Mouse (Mus musculus) stomach, embryonic 15.5 days (tissue): ENCODE data around the gene H2-Q6. TPM values are rescaled to one million over a fixed set of nuclear protein-coding genes. Genes with fewer than 3 reads are reported as not detected.

Experiments
- polyA plus RNA-seq: library from polyadenylated mRNA; unstranded; fragments of >200 nt; fragmentation: Nextera tagmentation; extraction: Ambion mirVana; gene quantifications from 2 replicates; pipeline ENCODE4 v1.2.1, GENCODE M21; 2015

Gene H2-Q6
- polyA plus RNA-seq, 1 experiment from 2014 or later: 1.7 TPM

Other genes starting within 250 kb of the H2-Q6 start
- gene Aif1, start 248.8 kb upstream of the H2-Q6 start, polyA plus RNA-seq: 18.7 and 21.9 TPM in 2 replicates
- gene Lst1, start 236.4 kb upstream of the H2-Q6 start, polyA plus RNA-seq: 23.7 and 25.1 TPM in 2 replicates
- gene Ltb, start 230.4 kb upstream of the H2-Q6 start, polyA plus RNA-seq: 3.7 and 5.5 TPM in 2 replicates
- gene Tnf, start 222.8 kb upstream of the H2-Q6 start, polyA plus RNA-seq: 0.18 and 0.28 TPM in 2 replicates
- 0.77 and 0.83 TPM in 2 replicates for gene Lta, start 219.5 kb upstream of the H2-Q6 start, polyA plus RNA-seq
- 0.86 TPM in 1 of 2 replicates, not detected in the other for gene Gm16181, start 204.0 kb upstream of the H2-Q6 start, polyA plus RNA-seq
- 5.1 and 5.9 TPM in 2 replicates for gene Atp6v1g2, start 191.2 kb upstream of the H2-Q6 start, polyA plus RNA-seq
- 12.5 and 14.1 TPM in 2 replicates for gene Nfkbil1, start 189.1 kb upstream of the H2-Q6 start, polyA plus RNA-seq
- 361 and 392 TPM in 2 replicates for gene Ddx39b, start 183.1 kb upstream of the H2-Q6 start, polyA plus RNA-seq
- gene H2-D1, start 162.1 kb upstream of the H2-Q6 start, polyA plus RNA-seq: 135 and 148 TPM in 2 replicates
- 0.92 and 1.4 TPM in 2 replicates for gene H2-Q1, start 104.4 kb upstream of the H2-Q6 start, polyA plus RNA-seq
- 15.1 and 21.0 TPM in 2 replicates for gene H2-Q2, start 82.6 kb upstream of the H2-Q6 start, polyA plus RNA-seq
- gene H2-Q4, start 45.2 kb upstream of the H2-Q6 start, polyA plus RNA-seq: 4.8 and 4.9 TPM in 2 replicates
- gene H2-Q7, start 14.3 kb downstream of the H2-Q6 start, polyA plus RNA-seq: 4.8 and 5.6 TPM in 2 replicates
- 16.3 and 29.3 TPM in 2 replicates for gene H2-Q10, start 45.2 kb downstream of the H2-Q6 start, polyA plus RNA-seq
- gene Pou5f1, start 81.2 kb downstream of the H2-Q6 start, polyA plus RNA-seq: 0.13 TPM in 1 of 2 replicates, not detected in the other
- 76.2 and 78.4 TPM in 2 replicates for gene Tcf19, start 92.0 kb downstream of the H2-Q6 start, polyA plus RNA-seq
- 19.7 and 20.1 TPM in 2 replicates for gene Cchcr1, start 92.2 kb downstream of the H2-Q6 start, polyA plus RNA-seq
- gene Psors1c2, start 108.4 kb downstream of the H2-Q6 start, polyA plus RNA-seq: 0.74 and 1.0 TPM in 2 replicates
- gene Cdsn, start 127.3 kb downstream of the H2-Q6 start, polyA plus RNA-seq: 0.31 and 2.1 TPM in 2 replicates
- 10.2 and 36.1 TPM in 2 replicates for gene 2300002M23Rik, start 142.6 kb downstream of the H2-Q6 start, polyA plus RNA-seq
- gene Sfta2, start 176.7 kb downstream of the H2-Q6 start, polyA plus RNA-seq: 10.6 TPM in 2 replicates
- gene Gm9573, start 201.8 kb downstream of the H2-Q6 start, polyA plus RNA-seq: 0.62 and 0.89 TPM in 2 replicates
- 19.5 and 29.5 TPM in 2 replicates for gene Mucl3, start 218.8 kb downstream of the H2-Q6 start, polyA plus RNA-seq
- 18.6 and 21.5 TPM in 2 replicates for gene Vars2, start 242.7 kb downstream of the H2-Q6 start, polyA plus RNA-seq
- gene Gtf2h4, start 248.9 kb downstream of the H2-Q6 start, polyA plus RNA-seq: 36.3 and 39.9 TPM in 2 replicates